Mouse (Mus musculus): ENCODE data around the gene Cep83.
"Not testable (repeated sequence)": the region's sequence is repeated elsewhere in the genome, so short reads cannot be mapped to it uniquely, and the experiment has no call there.

Cep83 gene

DNA sequence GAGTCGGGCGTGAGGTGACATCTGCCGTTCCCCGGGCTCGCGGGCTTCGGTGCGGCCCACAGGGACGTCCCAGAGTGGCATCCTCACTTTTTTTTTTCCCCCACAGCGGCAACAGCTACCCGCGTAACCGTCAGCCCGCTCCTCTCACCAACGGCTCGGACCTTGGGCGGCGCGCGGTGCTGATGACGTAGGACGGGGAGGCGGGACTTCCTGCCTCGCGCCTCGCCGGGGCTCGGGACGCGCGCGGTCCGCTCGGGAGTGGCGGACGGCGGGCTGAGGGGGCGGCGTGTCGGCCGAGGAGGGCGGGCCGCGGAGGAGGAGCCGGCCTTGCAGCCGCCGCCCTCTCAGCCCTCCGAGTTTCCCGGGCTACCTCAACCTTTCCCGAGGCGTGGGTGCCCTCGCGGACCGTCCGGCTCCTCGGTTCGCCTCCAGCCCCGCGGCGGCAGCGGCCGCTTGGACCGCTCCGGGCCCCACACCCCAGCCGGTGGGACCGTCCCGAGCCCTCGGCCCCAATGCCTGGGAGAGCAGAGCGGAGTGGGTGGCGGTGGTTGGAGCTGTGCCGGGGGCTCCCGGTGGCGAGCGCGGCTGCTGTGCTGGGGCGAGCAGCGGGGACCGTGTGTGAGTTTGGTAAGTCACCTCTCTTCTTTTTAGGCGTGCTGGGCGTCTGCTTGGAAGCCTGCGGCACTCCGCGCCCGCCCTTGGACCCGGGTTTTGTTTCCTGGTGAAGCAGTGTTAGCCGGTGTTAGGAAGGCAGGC is at the start of gene Cep83:
Gene Cep83, plus strand, starts transcription at position 235 of the 756 bp plus-strand sequence.
- peak; percentile 82 for DNase-seq (ENCODE audit: low read depth, low spot score)

DNA sequence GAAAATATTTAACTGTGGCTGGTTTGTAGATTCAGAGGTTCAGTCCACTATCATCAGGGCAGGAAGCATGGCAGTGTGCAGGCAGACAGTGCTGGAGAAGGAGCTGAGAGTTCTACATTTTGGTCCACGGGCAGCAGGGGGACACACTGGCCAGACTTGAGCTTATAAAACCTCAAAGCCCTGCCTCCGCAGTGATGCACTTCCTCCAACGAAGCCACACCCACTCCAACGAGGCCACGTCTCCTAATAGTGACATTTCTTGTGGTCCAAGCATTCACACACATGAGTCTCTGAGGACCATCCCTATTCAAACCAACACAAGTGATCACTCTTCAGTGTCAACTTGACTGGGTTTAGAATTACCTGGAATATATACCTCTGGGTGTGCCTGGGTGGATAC is 49.2 kb upstream of the Cep83 start:
- DNase-seq (ENCODE audit: low read depth, low spot score), result no peak

DNA sequence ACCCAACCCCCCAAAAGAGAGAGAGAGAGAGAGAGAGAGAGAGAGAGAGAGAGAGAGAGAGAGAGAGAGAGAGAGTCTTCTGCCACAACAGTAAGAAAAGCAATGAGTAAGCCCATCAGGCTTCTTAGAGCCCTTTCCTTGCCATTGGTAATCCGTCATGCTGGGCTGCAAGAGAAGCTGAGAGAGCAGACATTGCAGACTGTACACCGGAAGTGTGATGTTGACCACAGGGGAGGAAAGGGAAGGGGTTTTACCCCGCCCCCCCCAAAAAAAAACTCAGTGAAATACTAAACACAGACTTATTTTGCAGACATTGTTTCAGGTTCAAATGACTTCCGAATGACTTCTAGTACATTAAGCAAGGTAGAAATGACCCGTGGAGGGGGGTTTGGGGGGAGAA is 48.4 kb upstream of the Cep83 start:
- no peak for DNase-seq (ENCODE audit: low read depth, low spot score)

DNA sequence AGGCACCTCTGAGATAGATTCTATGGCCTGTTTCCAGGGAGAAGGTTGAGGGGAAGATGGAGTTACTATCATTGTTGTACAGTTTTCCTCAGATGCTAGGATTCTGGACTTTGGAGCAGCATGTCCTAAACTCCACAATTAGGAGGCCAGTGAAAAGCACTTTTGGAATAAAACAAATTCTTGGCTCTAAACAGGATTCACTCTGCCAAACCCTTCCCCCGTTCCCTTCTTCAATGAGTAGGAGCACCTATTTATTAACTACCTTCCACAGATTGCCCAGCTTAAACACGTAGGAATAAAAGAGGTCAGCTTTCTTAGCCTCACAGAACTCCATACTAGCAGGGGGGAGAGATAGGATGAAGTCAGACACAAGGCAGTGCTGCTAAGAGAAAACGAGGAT is 24.4 kb upstream of the Cep83 start:
- DNase-seq (ENCODE audit: low read depth, low spot score), result no peak

DNA sequence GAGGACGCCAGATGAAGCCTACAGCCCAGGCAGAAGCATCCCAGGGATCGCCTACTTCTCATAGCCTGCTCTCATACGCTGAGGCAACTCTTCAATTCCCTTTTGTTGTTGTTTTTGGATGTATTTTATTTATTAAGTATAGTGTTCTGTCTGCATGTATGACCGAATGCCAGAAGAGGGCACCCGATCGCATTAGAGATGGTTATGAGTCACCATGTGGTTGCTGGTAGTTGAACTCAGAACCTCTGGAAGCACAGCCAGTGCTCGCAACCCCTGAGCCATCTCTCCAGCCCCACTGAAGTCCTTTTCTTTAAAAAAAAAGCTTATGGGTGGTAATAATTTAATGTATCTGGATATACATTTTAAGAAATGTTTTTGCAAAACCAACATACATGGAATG is 24.0 kb upstream of the Cep83 start:
- DNase-seq (ENCODE audit: low read depth, low spot score), result peak; percentile 25

DNA sequence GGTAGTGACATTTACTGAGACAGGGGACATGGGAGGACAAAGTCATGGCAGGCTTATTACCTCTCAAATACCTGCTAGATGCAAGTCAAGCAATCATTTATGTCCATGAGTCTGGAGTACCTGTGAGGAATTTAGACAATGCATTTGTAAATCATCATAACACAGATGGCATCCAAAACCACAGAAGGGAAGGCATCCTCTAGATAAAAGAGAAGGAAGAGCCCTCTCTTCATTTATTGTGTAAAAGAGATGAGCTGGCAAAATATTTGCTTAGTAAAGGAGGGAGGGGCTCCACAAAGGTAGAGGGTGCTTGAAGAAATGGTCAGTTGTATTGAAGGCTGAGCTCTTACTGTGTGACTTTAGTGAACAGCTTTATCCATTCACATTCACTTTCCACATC is 20.3 kb upstream of the Cep83 start:
- DNase-seq (ENCODE audit: low read depth, low spot score), result no peak

DNA sequence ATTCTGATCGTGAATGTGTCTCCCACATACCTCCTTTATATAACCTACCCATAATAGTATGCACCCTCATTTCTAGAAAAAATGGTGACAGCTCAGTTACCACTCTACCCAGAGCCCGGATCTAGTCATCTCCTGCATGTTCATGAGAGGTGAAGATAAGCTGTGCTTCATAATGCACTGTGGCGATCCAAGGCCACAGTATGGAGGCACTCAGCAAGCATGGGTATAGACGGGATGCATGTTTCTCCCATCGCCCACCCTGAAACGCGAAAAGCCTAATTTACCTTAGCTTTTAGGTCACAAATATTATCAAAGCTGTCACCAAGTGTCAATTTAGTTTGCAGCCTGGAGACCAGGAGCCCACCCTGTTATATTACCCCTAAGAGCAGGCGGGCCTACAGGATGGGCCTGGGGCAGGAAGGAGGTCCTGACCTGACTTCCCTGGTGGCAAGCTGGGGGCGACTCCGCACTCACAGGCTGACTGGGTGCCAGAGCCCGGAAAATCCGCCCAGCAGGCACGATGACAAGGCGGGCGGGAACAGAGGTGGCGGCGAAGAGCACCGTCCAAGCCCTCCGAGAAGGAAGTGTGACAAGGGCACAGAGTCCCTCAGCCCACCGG is 544 bp upstream of the Cep83 start:
- peak; percentile 33 for DNase-seq (ENCODE audit: low read depth, low spot score)

DNA sequence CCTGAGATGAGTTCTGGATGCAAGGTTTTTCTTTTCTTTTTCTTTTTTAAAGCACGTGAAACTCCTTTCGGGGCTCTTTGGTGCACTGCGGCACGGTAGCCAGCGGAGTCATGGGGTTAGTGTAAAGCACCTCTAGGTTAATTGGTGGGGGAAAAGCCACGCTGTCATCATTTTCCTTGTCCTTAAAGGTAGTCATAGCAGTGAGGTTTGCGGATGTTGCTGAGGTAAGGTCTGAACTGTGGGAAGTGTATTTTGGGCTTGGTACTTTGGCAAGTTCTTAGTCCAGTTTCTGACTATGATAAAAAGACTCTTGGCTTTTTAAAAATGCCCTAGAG is 689 bp downstream of the Cep83 start:
- DNase-seq (ENCODE audit: low read depth, low spot score), result peak; percentile 44

DNA sequence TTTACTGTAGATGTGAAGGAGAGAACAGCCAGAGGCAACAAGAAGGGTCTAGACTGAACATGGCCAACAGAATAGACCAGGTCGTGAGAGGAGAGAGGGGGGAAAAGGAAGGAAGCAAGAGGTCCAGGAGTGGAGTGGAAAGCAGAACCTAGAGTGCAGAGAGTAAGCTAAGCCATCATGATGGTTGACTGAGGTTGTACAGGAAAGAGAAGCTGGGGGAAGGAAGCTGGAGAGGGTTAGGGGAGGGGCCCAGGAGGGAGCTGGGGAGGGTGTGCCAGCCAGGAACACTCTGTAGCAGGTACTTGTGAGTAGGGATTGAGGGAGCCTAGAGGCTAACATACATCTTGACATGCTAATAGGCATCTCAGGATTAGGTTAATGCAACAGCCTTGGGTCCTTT is 1.9 kb downstream of the Cep83 start:
- DNase-seq (ENCODE audit: low read depth, low spot score), result no peak

DNA sequence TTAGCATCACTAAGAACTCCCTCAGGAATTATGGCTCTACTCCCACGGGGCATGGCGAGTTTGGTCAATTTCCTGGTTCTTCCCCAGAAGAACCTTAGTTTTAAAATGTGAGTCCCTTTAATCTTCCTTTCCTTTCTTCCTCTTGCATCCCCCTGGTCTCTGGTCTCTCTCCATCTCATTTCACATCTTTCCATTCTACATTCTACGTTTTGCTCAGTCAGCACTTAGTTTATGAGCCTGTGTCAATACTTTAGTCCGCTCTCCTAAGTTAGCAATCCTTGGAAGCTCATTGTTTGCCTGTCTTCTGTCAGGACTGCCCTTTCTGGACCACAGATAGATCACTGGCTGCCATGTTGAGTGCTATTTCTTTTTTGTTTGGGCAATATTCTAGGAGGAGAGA is 3.7 kb downstream of the Cep83 start:
- DNase-seq (ENCODE audit: low read depth, low spot score), result no peak

DNA sequence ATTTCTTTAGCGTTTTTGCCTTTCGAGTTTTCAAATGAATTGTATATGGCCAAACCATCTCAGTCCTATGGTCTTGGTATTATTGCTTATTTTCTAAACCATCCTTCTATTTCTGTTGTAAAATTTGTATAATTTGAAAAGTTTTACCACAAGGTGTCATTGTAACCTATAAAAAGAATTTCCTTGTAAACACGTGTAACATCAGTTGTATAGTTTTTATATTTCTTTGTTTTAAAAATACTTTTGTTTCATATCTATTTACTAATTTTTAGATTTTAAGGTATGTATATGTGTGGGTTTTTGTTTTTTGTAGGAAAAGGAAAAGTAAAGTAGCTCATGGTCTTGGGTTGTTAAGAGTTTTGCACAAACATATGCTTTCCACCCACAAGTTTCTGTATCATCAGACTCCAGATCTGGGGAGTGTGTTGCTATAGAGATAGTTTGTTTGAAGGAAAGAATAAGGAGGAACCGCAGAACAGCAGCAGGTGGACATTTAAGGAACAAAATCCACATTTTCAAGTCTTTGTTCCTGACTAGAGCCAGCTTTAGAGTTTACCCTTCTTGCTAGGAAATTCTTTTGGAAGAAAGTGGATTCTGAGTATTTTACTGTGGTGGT is 17.3 kb downstream of the Cep83 start:
- peak; percentile 22 for DNase-seq (ENCODE audit: low read depth, low spot score)

DNA sequence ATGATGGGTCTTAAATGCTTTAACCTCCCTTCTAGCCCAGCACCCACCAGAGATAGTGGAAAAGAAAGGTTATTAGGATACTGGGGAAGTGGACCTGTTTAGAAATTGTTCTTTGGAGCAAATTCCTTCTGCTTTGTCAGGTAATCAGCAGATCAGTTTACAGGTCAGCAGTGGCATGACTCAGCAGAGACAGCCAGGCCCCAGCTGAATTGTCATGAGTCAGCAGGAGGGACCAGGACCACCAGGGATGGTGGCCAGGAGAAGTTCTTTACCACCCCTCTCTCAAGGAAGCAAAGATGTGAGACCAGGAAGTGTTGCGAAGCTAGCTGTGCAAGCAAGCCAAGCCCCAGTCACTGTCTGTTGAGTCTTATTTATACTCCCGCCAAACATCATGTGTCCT is 18.2 kb downstream of the Cep83 start:
- peak; percentile 31 for DNase-seq (ENCODE audit: low read depth, low spot score)

DNA sequence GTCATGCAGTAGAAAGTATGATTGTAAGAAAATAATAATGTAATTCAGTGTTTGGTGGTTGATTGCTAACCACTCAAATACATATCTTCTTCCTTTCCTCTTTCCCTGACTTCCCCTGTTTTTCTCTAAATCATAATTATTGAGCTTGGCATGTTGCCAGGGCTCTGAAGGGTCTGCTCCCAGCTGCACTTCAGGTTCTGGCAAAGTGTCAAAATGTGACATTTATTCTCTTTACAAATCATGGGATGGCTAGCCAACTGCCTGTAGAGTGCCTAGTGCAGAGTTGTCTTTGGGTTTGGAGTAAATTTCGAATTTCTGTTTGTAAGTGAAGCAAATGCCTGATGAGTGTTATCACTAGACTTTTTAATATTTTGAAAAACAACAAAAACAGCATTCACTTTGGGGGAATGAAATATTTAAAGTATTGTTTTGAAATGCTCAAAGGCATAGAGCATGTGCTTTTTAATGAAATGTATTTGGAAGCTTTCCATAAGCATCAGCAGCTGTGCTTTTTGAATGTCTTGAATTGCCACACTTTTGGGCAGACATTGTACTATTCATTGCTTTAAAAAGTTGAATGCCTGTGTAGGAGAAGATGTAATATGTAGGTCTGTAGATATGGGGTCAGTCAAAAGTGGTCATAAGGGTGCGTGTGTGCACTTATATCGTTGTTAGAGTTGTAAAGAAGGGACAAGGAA is 21.3 kb downstream of the Cep83 start:
- DNase-seq (ENCODE audit: low read depth, low spot score), result peak; percentile 20

DNA sequence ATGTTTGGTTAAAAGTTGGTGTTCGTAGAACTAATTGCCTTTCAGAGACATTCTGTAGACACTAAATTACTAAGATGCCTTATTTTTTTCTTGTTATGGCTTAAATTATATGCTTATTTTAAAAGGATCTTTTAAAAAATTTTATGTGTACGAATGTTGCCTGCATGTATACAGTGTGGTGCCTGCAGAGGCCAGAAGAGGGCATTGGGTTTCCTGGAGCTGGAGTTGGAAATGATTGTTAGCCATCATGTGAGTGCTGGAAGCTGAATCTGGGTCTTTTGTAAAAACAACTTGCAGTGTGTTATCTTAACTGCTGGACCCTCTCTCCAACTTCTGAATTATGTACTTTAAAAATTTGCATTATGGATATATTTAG is 21.9 kb downstream of the Cep83 start:
- peak; percentile 24 for DNase-seq (ENCODE audit: low read depth, low spot score)

DNA sequence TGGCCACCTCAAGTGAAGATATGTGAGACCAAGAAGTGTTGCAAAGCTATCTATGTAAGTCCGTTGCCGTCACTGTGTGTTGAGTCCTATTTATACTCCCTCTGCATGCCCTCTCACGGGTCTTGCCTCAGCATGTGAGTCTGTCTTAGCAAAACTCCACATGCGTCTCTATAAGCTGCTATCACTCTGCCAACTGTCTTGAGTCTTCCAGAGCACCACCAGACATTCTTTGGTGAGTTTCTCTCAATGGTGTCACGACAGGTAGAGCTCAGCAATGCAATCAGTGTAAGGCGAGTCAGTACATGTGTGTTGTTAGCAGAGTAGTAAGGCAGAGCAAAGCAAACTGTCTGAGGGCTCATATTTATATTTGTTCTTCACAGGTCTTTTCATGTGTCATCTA is 31.8 kb downstream of the Cep83 start:
- no peak for DNase-seq (ENCODE audit: low read depth, low spot score)

DNA sequence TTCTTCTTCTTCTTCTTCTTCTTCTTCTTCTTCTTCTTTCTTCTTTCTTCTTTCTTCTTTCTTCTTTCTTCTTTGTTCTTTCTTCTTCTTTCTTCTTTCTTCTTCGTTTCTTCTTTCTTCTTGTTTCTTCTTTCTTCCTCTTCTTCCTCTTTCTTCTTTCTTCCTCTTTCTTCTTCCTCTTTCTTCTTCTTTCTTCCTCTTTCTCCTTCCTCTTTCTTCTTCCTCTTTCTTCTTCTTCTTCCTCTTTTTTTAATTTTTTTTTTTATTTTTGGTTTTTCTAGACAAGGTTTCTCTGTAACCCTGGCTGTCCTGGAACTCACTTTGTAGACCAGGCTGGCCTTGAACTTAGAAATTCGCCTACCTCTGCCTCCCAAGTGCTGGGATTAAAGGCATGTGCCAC is 39.6 kb downstream of the Cep83 start:
- not testable (repeated sequence) for DNase-seq (ENCODE audit: low read depth, low spot score)

DNA sequence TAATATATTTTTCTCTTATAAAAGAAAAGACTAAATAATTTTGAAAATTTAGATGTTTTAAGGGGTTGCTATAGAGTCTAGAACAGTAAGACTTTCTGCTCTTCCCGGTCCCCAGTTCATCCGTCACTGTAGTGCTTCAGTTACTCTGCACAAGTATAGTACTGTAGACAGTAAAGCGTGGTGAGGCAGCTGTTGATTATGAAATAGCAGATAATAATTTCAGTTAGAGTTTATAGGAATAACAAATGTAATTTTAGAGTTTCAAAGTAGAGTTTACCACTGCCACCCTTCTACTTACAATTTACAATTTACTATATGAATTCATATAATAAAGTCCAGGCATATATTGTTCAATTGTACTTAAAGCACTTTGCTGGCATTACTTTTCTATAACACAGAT is 42.0 kb downstream of the Cep83 start:
- DNase-seq (ENCODE audit: low read depth, low spot score), result no peak

DNA sequence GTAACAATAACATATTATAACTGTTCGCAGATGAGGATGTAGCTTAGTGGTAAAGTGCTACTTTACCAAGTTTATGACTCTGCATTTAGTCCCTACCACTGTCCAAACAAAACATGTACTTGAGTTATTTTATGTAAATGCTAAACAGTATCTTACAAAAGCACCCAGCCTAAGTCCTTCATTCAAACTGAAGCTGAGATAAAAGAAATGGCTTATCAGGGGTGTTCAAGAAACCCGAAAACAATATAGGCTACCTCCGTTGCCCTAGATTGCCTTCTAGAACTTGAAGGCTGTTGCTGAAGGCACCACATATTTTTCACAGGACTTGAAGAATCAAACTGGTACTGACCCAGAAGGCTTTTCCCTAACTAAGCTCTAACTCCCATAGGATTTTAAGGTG is 46.4 kb downstream of the Cep83 start:
- no peak for DNase-seq (ENCODE audit: low read depth, low spot score)

DNA sequence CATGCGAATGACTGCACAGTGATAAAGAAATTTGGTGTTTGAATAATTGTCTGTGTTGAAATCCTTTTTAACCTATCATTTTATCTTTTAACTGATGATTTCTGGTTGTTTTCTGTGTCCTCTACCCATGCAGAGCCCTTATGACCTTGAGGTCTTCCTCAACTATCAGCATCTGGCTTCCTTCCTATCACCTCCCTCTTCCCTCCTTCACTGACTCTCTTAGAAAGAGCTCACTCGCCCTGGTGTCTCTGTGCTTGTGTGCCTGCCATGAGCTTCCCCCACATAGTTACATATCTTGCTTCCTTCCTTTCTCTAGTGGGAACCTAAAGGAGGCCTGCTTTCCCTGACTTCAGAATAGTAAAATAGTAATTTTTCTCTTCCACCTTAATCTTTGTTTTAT is 51.8 kb downstream of the Cep83 start:
- DNase-seq (ENCODE audit: low read depth, low spot score), result no peak

DNA sequence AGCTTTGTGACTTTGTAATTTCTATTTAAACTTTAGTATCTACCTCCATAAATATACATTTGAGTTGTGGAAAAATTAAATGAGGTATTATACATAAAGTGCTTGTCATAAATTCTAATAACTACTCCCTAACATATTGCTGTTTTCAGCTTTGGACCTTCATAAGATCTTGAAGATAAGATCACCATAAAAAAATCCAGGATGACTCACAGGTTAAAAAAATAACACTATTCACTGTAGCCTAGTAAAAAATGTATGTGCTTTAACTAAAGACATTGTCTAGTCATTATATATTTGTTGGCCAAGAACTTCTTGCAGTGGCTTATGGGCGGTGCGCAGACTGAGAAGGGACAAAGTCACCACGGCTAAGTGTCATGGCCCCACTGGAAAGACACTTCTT is 53.0 kb downstream of the Cep83 start:
- DNase-seq (ENCODE audit: low read depth, low spot score), result peak; percentile 63

DNA sequence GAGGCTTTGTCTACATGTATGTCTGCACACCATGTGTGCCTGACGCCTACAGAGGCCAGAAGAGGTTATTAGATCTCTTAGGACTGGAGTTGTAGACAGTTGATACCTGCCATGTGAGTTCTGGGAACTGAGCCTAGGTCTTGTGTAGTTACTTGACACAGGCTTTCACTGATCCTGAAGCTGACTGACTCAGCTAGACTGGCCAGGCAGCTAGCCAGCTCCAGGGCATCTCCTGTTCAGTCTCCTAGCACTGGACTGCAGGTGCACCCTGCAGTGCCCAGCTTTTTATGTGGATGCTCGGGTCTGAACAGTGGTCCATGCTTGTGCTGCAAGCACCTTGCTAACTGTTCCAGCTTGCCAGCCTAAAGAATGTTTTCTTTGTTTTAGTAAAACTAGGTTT is 58.6 kb downstream of the Cep83 start:
- peak; percentile 14 for DNase-seq (ENCODE audit: low read depth, low spot score)

DNA sequence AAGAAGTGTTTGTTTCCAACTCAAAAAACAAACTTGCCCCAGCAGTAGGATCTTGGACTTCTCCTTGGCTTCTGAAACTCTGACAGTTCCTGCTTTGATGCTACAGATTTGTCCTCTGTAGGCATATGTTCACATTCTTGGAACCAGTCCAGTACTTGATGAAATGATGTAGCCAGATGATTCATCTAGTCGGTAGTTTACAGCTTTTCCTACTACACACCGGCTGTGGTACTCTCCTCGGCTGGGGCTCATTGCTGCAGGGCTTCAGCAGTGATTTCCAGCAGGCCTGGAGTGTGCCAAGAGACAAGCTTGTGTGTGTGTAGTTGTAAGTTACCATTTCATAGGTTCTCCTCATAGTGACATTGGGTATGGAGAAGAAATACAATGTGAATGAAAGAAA is 83.0 kb downstream of the Cep83 start:
- DNase-seq (ENCODE audit: low read depth, low spot score), result peak; percentile 91

DNA sequence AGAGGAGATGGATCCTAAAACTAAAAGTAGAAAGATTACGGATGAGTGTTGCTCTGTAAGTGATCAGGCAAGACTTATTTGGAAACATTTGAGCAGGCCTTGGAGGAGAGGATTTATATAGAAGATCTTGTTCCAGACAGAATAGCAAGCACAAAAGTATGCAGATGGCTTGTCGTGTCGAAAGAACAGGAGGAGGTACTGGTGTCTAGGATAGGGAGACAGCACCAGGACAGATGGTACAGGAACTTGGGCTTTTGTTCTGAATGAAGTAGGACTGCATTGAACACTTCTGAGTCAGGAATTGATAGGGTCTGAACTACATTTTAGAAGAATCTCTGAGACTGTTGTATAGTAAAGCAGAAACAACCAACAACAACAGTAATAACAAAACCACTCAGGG is 89.1 kb downstream of the Cep83 start:
- no peak for DNase-seq (ENCODE audit: low read depth, low spot score)
